Mouse (Mus musculus) hindbrain, embryonic 13.5 days (tissue): Measurements from ENCODE around the gene Rab34. TPM values are rescaled to one million over a fixed set of nuclear protein-coding genes. Genes with fewer than 3 reads are reported as not detected.

ENCODE experiments used
- ATAC-seq: fragments of 200-750 bp; cut with Nextera tagmentation; 2 replicates; pipeline ENCODE4 v1.8.0; 2017; ENCODE audit warnings: moderate TSS enrichment; ENCODE audit not compliant: low FRiP score
- H3K27ac ChIP-seq: fragments of 300-500 bp; sonication (generic); 2 replicates; pipeline ENCODE4 v1.5.1; 2015; ENCODE audit warnings: inconsistent platforms, mild to moderate bottlenecking, moderate library complexity
- H3K27me3 ChIP-seq: fragments of 300-500 bp; sonication (generic); 2 replicates; pipeline ENCODE4 v1.6.1; 2015; ENCODE audit warnings: mild to moderate bottlenecking, inconsistent platforms
- H3K36me3 ChIP-seq: fragments of 300-500 bp; sonication (generic); 2 replicates; pipeline ENCODE4 v1.6.1; 2015; ENCODE audit warnings: mild to moderate bottlenecking, inconsistent platforms
- H3K4me1 ChIP-seq: fragments of 300-500 bp; sonication (generic); replicated peaks from 2 replicates; pipeline ENCODE4 v1.6.1; 2015; ENCODE audit warnings: inconsistent platforms
- H3K4me2 ChIP-seq: fragments of 300-500 bp; sonication (generic); 2 replicates; pipeline ENCODE4 v1.6.1; 2015; ENCODE audit warnings: inconsistent platforms, mild to moderate bottlenecking, moderate library complexity
- H3K4me3 ChIP-seq: fragments of 300-500 bp; sonication (generic); 2 replicates; pipeline ENCODE4 v1.5.1; 2015; ENCODE audit warnings: mild to moderate bottlenecking, inconsistent platforms
- H3K9ac ChIP-seq: fragments of 300-500 bp; sonication (generic); 2 replicates; pipeline ENCODE4 v1.6.1; 2015; ENCODE audit warnings: mild to moderate bottlenecking, inconsistent platforms
- H3K9me3 ChIP-seq: fragments of 300-500 bp; sonication (generic); 2 replicates; pipeline ENCODE4 v1.6.1; 2016; ENCODE audit warnings: inconsistent platforms
- WGBS: fragments of 180-500 bp; shearing (Covaris S2); methylation state at CpG from one replicate; pipeline ENCODE4 v1.1.7; 2015; 5-methylcytosine and 5-hydroxymethylcytosine counted together
- polyA plus RNA-seq: library from polyadenylated mRNA; unstranded; fragments of >200 nt; fragmentation: Nextera tagmentation; extraction: Ambion mirVana; gene quantifications from 2 replicates; pipeline ENCODE4 v1.2.1, GENCODE M21; 2015

The Rab34 gene
- polyA plus RNA-seq, 1 experiment from 2014 or later = 53.2 TPM

- Histone ChIP-seq H3K9me3 (no peaks in the 10 kb centered on the region), H3K36me3 (peaks cover 11% of the 10 kb centered on the region), H3K27ac (peak overlapping the region; percentile 2; the same call in 1 of the 2 replicates), H3K9ac (no peak overlapping the region), H3K4me1 (peaks cover 35% of the 10 kb centered on the region), H3K27me3 (0 out of 2 replicates have a peak, but pooled peaks cover 4% of the 10 kb centered on the region), H3K4me3 (no peak overlapping the region), H3K4me2 (no peak overlapping the region)
- no peak for ATAC-seq
- 76% methylated on average over 6 of the region's 6 CpGs for WGBS
Observed at GRCm38 (mm10) chr11:78166640-78167039, 21.6 kb upstream of the Rab34 start.

GRCm38 (mm10) chr11:78167257-78167959 lies 20.8 kb upstream of the Rab34 start:
- WGBS = 92% methylated on average over 14 of the region's 14 CpGs
- Histone ChIP-seq H3K4me2 (no peak overlapping the region), H3K27ac (no peak overlapping the region), H3K9me3 (no peaks in the 10 kb centered on the region), H3K27me3 (0 out of 2 replicates have a peak, but pooled peaks cover 4% of the 10 kb centered on the region), H3K9ac (no peak overlapping the region), H3K4me3 (no peak overlapping the region), H3K4me1 (peaks cover 27% of the 10 kb centered on the region), H3K36me3 (0 out of 2 replicates have a peak, but pooled peaks cover 3% of the 10 kb centered on the region)
- ATAC-seq = no peak

- 65% methylated on average over 19 of the region's 19 CpGs for WGBS
- ATAC-seq = no peak
- Histone ChIP-seq H3K9ac (no peak overlapping the region), H3K27ac (no peak overlapping the region), H3K4me2 (no peak overlapping the region), H3K4me1 (peaks cover 14% of the 10 kb centered on the region), H3K36me3 (0 out of 2 replicates have a peak, but pooled peaks cover 3% of the 10 kb centered on the region), H3K4me3 (no peak overlapping the region), H3K27me3 (0 out of 2 replicates have a peak, but pooled peaks cover 4% of the 10 kb centered on the region), H3K9me3 (no peaks in the 10 kb centered on the region)
Observed at GRCm38 (mm10) chr11:78168541-78169468, 19.4 kb upstream of the Rab34 start.

- no peak overlapping the region for H3K4me2 ChIP-seq
Observed at GRCm38 (mm10) chr11:78170306-78170705, 17.9 kb upstream of the Rab34 start.

GRCm38 (mm10) chr11:78171328-78171727 lies 16.9 kb upstream of the Rab34 start:
- Histone ChIP-seq H3K27me3 (0 out of 2 replicates have a peak, but pooled peaks cover 4% of the 10 kb centered on the region), H3K9ac (no peak overlapping the region), H3K9me3 (no peaks in the 10 kb centered on the region), H3K36me3 (0 out of 2 replicates have a peak, but pooled peaks cover 3% of the 10 kb centered on the region), H3K4me1 (peaks cover 9% of the 10 kb centered on the region), H3K4me2 (no peak overlapping the region), H3K27ac (no peak overlapping the region), H3K4me3 (no peak overlapping the region)
- no peak for ATAC-seq
- 68% methylated on average over 4 of the region's 4 CpGs for WGBS

More at GRCm38 (mm10) chr11:78170306-78170705, 17.9 kb upstream of the Rab34 start:
- H3K27ac ChIP-seq = no peak overlapping the region
- ATAC-seq = no peak
- 0 out of 2 replicates have a peak, but pooled peaks cover 3% of the 10 kb centered on the region for H3K36me3 ChIP-seq
- H3K9ac ChIP-seq = no peak overlapping the region
- 0 out of 2 replicates have a peak, but pooled peaks cover 4% of the 10 kb centered on the region for H3K27me3 ChIP-seq
- H3K4me1 ChIP-seq = peaks cover 12% of the 10 kb centered on the region
- WGBS = 91% methylated on average over 15 of the region's 15 CpGs
- H3K4me3 ChIP-seq = no peak overlapping the region
- no peaks in the 10 kb centered on the region for H3K9me3 ChIP-seq

GRCm38 (mm10) chr11:78172034-78172747 lies 16.0 kb upstream of the Rab34 start:
- ATAC-seq = no peak
- no peak overlapping the region for H3K4me2 ChIP-seq
- H3K36me3 ChIP-seq = 0 out of 2 replicates have a peak, but pooled peaks cover 3% of the 10 kb centered on the region
- H3K27ac ChIP-seq = no peak overlapping the region
- peaks cover 2% of the 10 kb centered on the region; the same call in 1 of the 2 replicates for H3K27me3 ChIP-seq
- H3K9ac ChIP-seq = peak overlapping the region; percentile 10; the same call in 1 of the 2 replicates
- H3K4me1 ChIP-seq = peaks cover 16% of the 10 kb centered on the region
- no peak overlapping the region for H3K4me3 ChIP-seq
- 82% methylated on average over 16 of the region's 16 CpGs for WGBS
- H3K9me3 ChIP-seq = no peaks in the 10 kb centered on the region

- peak overlapping the region; percentile 10; the same call in 1 of the 2 replicates for H3K9ac ChIP-seq
- WGBS = 87% methylated on average over 19 of the region's 19 CpGs
- 0 out of 2 replicates have a peak, but pooled peaks cover 3% of the 10 kb centered on the region for H3K36me3 ChIP-seq
- no peak overlapping the region for H3K27ac ChIP-seq
- no peak for ATAC-seq
- H3K4me1 ChIP-seq = peaks cover 22% of the 10 kb centered on the region
- H3K4me3 ChIP-seq = no peak overlapping the region
- H3K27me3 ChIP-seq = no peaks in the 10 kb centered on the region; the same call in 1 of the 2 replicates
- no peak overlapping the region for H3K4me2 ChIP-seq
- no peaks in the 10 kb centered on the region for H3K9me3 ChIP-seq
Observed at GRCm38 (mm10) chr11:78172748-78173383, 15.4 kb upstream of the Rab34 start.

GRCm38 (mm10) chr11:78174506-78174905 lies 13.7 kb upstream of the Rab34 start:
- Histone ChIP-seq H3K4me2 (no peak overlapping the region), H3K27ac (no peak overlapping the region), H3K4me3 (no peak overlapping the region), H3K4me1 (peaks cover 35% of the 10 kb centered on the region), H3K9me3 (no peaks in the 10 kb centered on the region), H3K27me3 (no peaks in the 10 kb centered on the region; the same call in 1 of the 2 replicates), H3K36me3 (peaks cover 7% of the 10 kb centered on the region), H3K9ac (no peak overlapping the region)
- ATAC-seq = no peak
- WGBS = 93% methylated on average over 3 of the region's 3 CpGs

- H3K9me3 ChIP-seq = no peaks in the 10 kb centered on the region
- peaks cover 3% of the 10 kb centered on the region; the same call in 1 of the 2 replicates for H3K27me3 ChIP-seq
- H3K36me3 ChIP-seq = peaks cover 20% of the 10 kb centered on the region
- peak overlapping the region; percentile 78; the same call in 1 of the 2 replicates for H3K9ac ChIP-seq
- H3K4me2 ChIP-seq = peak overlapping the region; percentile 71
- 6% methylated on average over 10 of the region's 10 CpGs for WGBS
- H3K4me3 ChIP-seq = peak overlapping the region; percentile 55
- H3K4me1 ChIP-seq = peaks cover 48% of the 10 kb centered on the region
- no peak for ATAC-seq
- 0 out of 2 replicates have a peak overlapping the region, but pooled peaks have one; percentile 0 for H3K27ac ChIP-seq
Observed at GRCm38 (mm10) chr11:78175771-78176401, 12.3 kb upstream of the Rab34 start.

- ATAC-seq = peak; percentile 30; the same call in 1 of the 2 replicates
- H3K4me1 ChIP-seq = peaks cover 53% of the 10 kb centered on the region
- under 1% methylated on average over 32 of the region's 32 CpGs for WGBS
Observed at GRCm38 (mm10) chr11:78176402-78176862, 11.8 kb upstream of the Rab34 start, which contains the start of the genes Nek8 and Tlcd1. Gene Nek8 (minus strand): TSS chr11:78176675. Gene Tlcd1 (plus strand): TSS chr11:78176711.

More at GRCm38 (mm10) chr11:78176402-78176862, 11.8 kb upstream of the Rab34 start, which contains the start of the genes Nek8 and Tlcd1:
- peaks cover 24% of the 10 kb centered on the region for H3K36me3 ChIP-seq
- H3K4me3 ChIP-seq = peak within 1 kb of the TSS; percentile 55
- H3K27me3 ChIP-seq = peaks cover 3% of the 10 kb centered on the region; the same call in 1 of the 2 replicates
- peak within 1 kb of the TSS; percentile 71 for H3K4me2 ChIP-seq
- peak within 1 kb of the TSS; percentile 78; the same call in 1 of the 2 replicates for H3K9ac ChIP-seq
- H3K9me3 ChIP-seq = no peaks in the 10 kb centered on the region
- peak within 1 kb of the TSS; percentile 87; the same call in 1 of the 2 replicates for H3K27ac ChIP-seq
